Mouse (Mus musculus) midbrain, embryonic 16.5 days (tissue): ENCODE data around the gene Rnf5. TPM values are rescaled to one million over a fixed set of nuclear protein-coding genes. Genes with fewer than 3 reads are reported as not detected.

Experiments used
- ATAC-seq: fragments of 200-750 bp; cut with Nextera tagmentation; 2 replicates; pipeline ENCODE4 v1.8.0; 2017; ENCODE audit warnings: moderate TSS enrichment
- H3K27ac ChIP-seq: fragments of 300-500 bp; sonication (generic); 2 replicates; pipeline ENCODE4 v1.5.1; 2014; ENCODE audit warnings: mild to moderate bottlenecking, low read length, mixed read lengths
- H3K27me3 ChIP-seq: fragments of 300-500 bp; sonication (generic); 2 replicates; pipeline ENCODE4 v1.6.1; 2014; ENCODE audit warnings: low read depth, low read length, mixed read lengths; ENCODE audit not compliant: control insufficient read depth, insufficient read depth
- H3K36me3 ChIP-seq: fragments of 300-500 bp; sonication (generic); 2 replicates; pipeline ENCODE4 v1.6.1; 2014; ENCODE audit warnings: mild to moderate bottlenecking, low read length, moderate library complexity, mixed read lengths; ENCODE audit not compliant: control insufficient read depth, insufficient read depth
- H3K4me1 ChIP-seq: fragments of 300-500 bp; sonication (generic); 2 replicates; pipeline ENCODE4 v1.6.1; 2014; ENCODE audit warnings: mild to moderate bottlenecking, low read length, mixed read lengths; ENCODE audit not compliant: control insufficient read depth, insufficient read depth
- H3K4me2 ChIP-seq: fragments of 300-500 bp; sonication (generic); 2 replicates; pipeline ENCODE4 v1.6.1; 2014; ENCODE audit warnings: mild to moderate bottlenecking, low read length, mixed read lengths
- H3K4me3 ChIP-seq: fragments of 300-500 bp; sonication (generic); 2 replicates; pipeline ENCODE4 v1.5.1; 2014; ENCODE audit warnings: low read depth, mild to moderate bottlenecking, low read length, moderate library complexity, mixed read lengths
- H3K9ac ChIP-seq: fragments of 300-500 bp; sonication (generic); 2 replicates; pipeline ENCODE4 v1.6.1; 2014; ENCODE audit warnings: low read depth, low read length, mixed read lengths
- H3K9me3 ChIP-seq: fragments of 300-500 bp; sonication (generic); replicated peaks from 2 replicates; pipeline ENCODE4 v1.6.1; 2014; ENCODE audit warnings: mild to moderate bottlenecking, low read length, mixed read lengths; ENCODE audit not compliant: control insufficient read depth, poor library complexity, severe bottlenecking
- WGBS: fragments of 180-500 bp; shearing (Covaris S2); extraction: QIAGEN DNeasy Blood & Tissue Kit; methylation state at CpG from one replicate; pipeline ENCODE4 v1.1.7; 2014; 5-methylcytosine and 5-hydroxymethylcytosine counted together
- polyA plus RNA-seq: library from polyadenylated mRNA; unstranded; fragments of >200 nt; fragmentation: Nextera tagmentation; extraction: Ambion mirVana; gene quantifications from 2 replicates; pipeline ENCODE4 v1.2.1, GENCODE M21; 2015

The Rnf5 gene
- polyA plus RNA-seq, 1 experiment from 2014 or later = 291 TPM

DNA sequence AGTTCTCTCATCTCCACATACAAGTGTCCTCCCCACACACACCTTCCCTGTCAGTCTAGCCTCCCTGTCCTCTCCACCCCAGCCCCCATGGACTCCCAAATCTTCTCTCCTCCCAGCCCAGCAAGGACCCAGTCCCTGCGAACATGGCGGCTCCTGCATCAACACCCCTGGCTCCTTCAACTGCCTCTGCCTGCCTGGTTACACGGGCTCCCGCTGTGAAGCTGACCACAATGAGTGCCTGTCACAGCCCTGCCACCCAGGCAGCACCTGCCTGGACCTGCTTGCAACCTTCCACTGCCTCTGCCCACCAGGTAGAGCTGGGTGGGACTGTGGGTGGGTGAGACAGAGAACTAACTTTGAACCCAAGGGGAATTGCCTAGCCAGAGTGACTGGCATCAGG is 33.6 kb downstream of the Rnf5 start:
- ATAC-seq = no peak
- WGBS = 72% methylated on average over 4 of the region's 4 CpGs
- Histone ChIP-seq H3K9ac (no peak overlapping the region), H3K27me3 (no peaks in the 10 kb centered on the region), H3K4me2 (no peak overlapping the region), H3K4me1 (0 out of 2 replicates have a peak, but pooled peaks cover 2% of the 10 kb centered on the region), H3K9me3 (no peaks in the 10 kb centered on the region), H3K27ac (no peak overlapping the region), H3K36me3 (no peaks in the 10 kb centered on the region), H3K4me3 (no peak overlapping the region)

GRCm38 (mm10) chr17:34568421-34568820 is 35.1 kb downstream of the Rnf5 start:
- Histone ChIP-seq H3K4me1 (0 out of 2 replicates have a peak, but pooled peaks cover 2% of the 10 kb centered on the region), H3K36me3 (no peaks in the 10 kb centered on the region), H3K9ac (no peak overlapping the region), H3K9me3 (no peaks in the 10 kb centered on the region), H3K27ac (no peak overlapping the region), H3K27me3 (no peaks in the 10 kb centered on the region), H3K4me2 (no peak overlapping the region), H3K4me3 (no peak overlapping the region)
- 79% methylated on average over 13 of the region's 13 CpGs for WGBS
- ATAC-seq = no peak

DNA sequence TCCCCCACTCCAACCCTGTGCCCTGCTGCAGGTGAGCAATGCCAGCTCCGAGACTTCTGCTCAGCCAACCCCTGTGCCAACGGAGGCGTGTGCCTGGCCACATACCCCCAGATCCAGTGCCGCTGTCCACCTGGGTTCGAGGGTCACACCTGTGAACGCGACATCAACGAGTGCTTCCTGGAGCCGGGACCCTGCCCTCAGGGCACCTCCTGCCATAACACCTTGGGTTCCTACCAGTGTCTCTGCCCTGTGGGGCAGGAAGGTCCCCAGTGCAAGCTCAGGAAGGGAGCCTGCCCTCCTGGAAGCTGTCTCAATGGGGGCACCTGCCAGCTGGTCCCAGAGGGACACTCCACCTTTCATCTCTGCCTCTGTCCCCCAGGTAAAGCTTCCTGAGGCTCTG is 36.2 kb downstream of the Rnf5 start:
- H3K36me3 ChIP-seq = no peaks in the 10 kb centered on the region
- H3K9ac ChIP-seq = no peak overlapping the region
- 0 out of 2 replicates have a peak, but pooled peaks cover 1% of the 10 kb centered on the region for H3K4me1 ChIP-seq
- no peak for ATAC-seq
- H3K27ac ChIP-seq = no peak overlapping the region
- H3K27me3 ChIP-seq = no peaks in the 10 kb centered on the region
- no peak overlapping the region for H3K4me2 ChIP-seq
- WGBS = 66% methylated on average over 9 of the region's 9 CpGs
- no peaks in the 10 kb centered on the region for H3K9me3 ChIP-seq
- no peak overlapping the region for H3K4me3 ChIP-seq

DNA sequence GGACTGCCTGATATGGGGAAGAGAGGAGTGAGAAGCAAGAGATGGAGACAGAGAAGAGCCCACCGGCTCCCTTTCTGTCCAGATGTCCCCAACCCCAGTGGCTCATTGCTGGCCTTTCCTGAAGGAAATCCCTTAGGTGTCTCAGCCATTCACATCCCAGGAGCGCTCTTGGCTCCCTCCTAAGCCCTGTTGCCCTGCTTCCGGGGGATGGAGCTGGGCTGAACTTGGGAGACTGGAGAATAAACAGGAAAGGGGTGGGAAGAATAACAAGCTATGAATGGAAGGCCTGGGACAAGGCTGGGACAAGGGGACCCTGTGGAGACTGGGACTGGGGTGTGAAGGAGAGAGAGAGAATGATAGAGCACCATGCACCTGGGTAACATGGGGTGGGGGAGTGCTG is 38.7 kb downstream of the Rnf5 start:
- no peaks in the 10 kb centered on the region for H3K36me3 ChIP-seq
- ATAC-seq = no peak
- 57% methylated on average over 3 of the region's 3 CpGs for WGBS
- H3K4me1 ChIP-seq = no peaks in the 10 kb centered on the region
- H3K9me3 ChIP-seq = no peaks in the 10 kb centered on the region
- no peak overlapping the region for H3K4me2 ChIP-seq
- H3K27ac ChIP-seq = peak overlapping the region; percentile 29; the same call in 1 of the 2 replicates
- no peak overlapping the region for H3K9ac ChIP-seq
- no peak overlapping the region for H3K4me3 ChIP-seq
- H3K27me3 ChIP-seq = no peaks in the 10 kb centered on the region

DNA sequence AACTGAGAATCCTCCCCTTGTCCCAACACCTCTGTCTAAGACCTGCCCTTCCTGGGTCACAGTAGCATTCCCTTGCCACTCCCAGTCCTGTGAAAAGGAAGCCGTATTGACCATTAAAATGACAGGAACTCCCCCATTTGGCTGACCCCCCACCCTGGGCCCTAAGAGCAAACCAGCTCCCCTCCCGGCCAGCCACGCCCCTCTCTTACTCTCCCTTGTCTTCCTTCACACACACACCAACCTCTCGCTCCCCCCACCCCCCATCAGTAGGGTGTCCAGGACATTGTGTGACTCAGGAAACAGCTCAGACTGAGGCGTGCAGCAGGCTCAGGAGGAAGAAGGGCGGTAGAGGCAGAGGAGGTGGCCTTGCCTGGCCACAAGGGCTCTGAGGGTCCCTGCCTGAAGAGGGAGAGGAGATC is 39.5 kb downstream of the Rnf5 start, which contains the start of gene Notch4:
Gene Notch4 (plus strand): TSS at position 266 of the 419 bp plus-strand sequence.
- whole genome bisulfite sequencing = 19% methylated on average over 6 of the region's 6 CpGs
- Histone ChIP-seq H3K9ac (no peak within 1 kb of the TSS; the same call in 1 of the 2 replicates), H3K4me1 (no peaks in the 10 kb centered on the region), H3K4me2 (0 out of 2 replicates have a peak within 1 kb of the TSS, but pooled peaks have one; percentile 3), H3K9me3 (no peaks in the 10 kb centered on the region), H3K36me3 (no peaks in the 10 kb centered on the region), H3K4me3 (no peak within 1 kb of the TSS), H3K27ac (peak within 1 kb of the TSS; percentile 29; the same call in 1 of the 2 replicates), H3K27me3 (no peaks in the 10 kb centered on the region)
- no peak; the same call in 1 of the 2 replicates for ATAC-seq

DNA sequence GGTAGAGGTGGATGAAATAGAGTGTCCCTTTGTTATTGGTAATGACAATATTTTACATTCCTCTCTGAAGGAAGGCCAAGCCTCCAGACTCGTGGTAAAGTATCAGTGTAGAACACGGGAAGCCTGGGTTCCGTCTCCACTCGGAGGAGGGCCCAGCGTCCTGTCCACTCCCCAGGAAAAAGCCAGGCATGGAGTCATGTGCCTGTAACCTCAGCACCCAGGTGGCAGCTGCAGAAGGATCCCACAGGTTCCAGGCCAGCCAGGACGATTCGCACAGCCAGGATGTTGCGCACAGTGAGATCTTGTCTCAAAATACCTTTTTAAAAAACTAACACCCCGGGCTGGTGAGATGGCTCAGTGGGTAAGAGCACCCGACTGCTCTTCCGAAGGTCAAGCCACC is 40.1 kb downstream of the Rnf5 start:
- 82% methylated on average over 11 of the region's 11 CpGs for WGBS
- H3K27ac ChIP-seq = no peak overlapping the region
- no peak for ATAC-seq

DNA sequence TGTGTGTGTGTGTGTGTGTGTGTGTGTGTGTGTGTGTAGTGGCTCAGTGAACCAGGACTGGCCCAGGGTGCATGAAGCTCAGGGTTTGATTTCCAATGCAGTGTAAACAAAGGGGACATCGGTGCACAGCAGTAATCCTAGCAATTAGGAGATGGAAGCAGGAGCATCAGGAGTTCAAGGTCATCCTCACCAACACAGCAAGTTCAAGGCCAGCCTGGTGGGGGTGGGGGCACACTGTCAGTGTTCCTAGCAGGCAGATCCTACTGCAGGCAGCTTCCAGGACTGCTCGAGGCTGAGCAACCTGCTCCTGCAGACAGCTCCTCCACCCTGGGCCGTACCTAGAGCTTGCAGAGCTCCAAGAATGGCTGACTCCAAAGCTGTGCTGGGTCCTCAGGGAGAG is 40.9 kb downstream of the Rnf5 start:
- Histone ChIP-seq H3K27me3 (no peaks in the 10 kb centered on the region), H3K4me2 (no peak overlapping the region), H3K4me1 (no peaks in the 10 kb centered on the region), H3K9me3 (no peaks in the 10 kb centered on the region), H3K27ac (no peak overlapping the region), H3K36me3 (no peaks in the 10 kb centered on the region), H3K9ac (no peak overlapping the region), H3K4me3 (no peak overlapping the region)
- 52% methylated on average over 3 of the region's 3 CpGs for WGBS
- no peak for ATAC-seq

More for the DNA sequence above, 40.1 kb downstream of the Rnf5 start:
- Histone ChIP-seq H3K4me3 (no peak overlapping the region), H3K9me3 (no peaks in the 10 kb centered on the region), H3K4me1 (no peaks in the 10 kb centered on the region), H3K27me3 (no peaks in the 10 kb centered on the region), H3K9ac (no peak overlapping the region), H3K36me3 (no peaks in the 10 kb centered on the region), H3K4me2 (no peak overlapping the region)

GRCm38 (mm10) chr17:34561200-34561599 is 42.3 kb downstream of the Rnf5 start:
- Histone ChIP-seq H3K9me3 (no peaks in the 10 kb centered on the region), H3K27ac (no peak overlapping the region), H3K4me2 (no peak overlapping the region), H3K27me3 (no peaks in the 10 kb centered on the region), H3K4me1 (no peaks in the 10 kb centered on the region), H3K4me3 (no peak overlapping the region), H3K36me3 (no peaks in the 10 kb centered on the region), H3K9ac (no peak overlapping the region)
- ATAC-seq = no peak
- WGBS = 29% methylated on average over 8 of the region's 8 CpGs

DNA sequence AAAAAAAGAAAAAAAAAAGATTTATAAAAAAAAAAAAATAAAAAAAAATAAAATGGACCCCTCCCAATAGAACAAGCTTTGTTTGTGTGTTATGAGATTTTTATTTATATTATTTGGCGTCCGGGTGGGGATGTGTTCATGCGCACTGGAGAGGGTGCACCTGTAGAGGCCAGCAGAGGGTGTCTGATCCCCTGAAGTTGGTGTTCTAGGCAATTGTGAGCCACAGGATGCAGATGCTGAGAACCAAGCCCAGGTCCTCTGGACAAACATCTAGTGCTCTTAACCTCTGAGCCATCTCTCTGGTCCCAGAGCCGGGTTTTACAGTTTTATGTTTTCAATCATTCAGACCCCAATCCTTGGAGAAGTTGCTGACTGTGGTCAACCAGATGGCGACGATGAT is 43.1 kb downstream of the Rnf5 start:
- no peaks in the 10 kb centered on the region for H3K36me3 ChIP-seq
- no peak overlapping the region for H3K9ac ChIP-seq
- H3K27me3 ChIP-seq = no peaks in the 10 kb centered on the region
- ATAC-seq = no peak
- H3K27ac ChIP-seq = no peak overlapping the region
- H3K9me3 ChIP-seq = no peaks in the 10 kb centered on the region
- H3K4me2 ChIP-seq = no peak overlapping the region
- no peaks in the 10 kb centered on the region for H3K4me1 ChIP-seq
- 87% methylated on average over 6 of the region's 6 CpGs for WGBS
- H3K4me3 ChIP-seq = no peak overlapping the region
